Mouse (Mus musculus): ENCODE results near the gene Ralgps1. TPM values are rescaled to one million over a fixed set of nuclear protein-coding genes. Genes with fewer than 3 reads are reported as not detected.

Gene Ralgps1
- total RNA-seq, 2 experiments from 2014 or later: 4.8 to 5.6 TPM

- no peak for DNase-seq
- intact Hi-C loops (cut with DNase I): no loop called here
Observed at GRCm38 (mm10) chr2:33254318-33254985, 116.8 kb downstream of the Ralgps1 start.

- no peak for DNase-seq
- intact Hi-C loops (cut with DNase I): no loop called here
Observed at GRCm38 (mm10) chr2:33253572-33254190, 117.6 kb downstream of the Ralgps1 start.

GRCm38 (mm10) chr2:33252751-33253150, 118.5 kb downstream of the Ralgps1 start:
- DNase-seq: no peak
- intact Hi-C loops (cut with DNase I): no loop called here

- DNase-seq: no peak
- intact Hi-C loops (cut with DNase I): no loop called here
Observed at GRCm38 (mm10) chr2:33249922-33250633, 121.2 kb downstream of the Ralgps1 start.

- no peak for DNase-seq
- intact Hi-C loops (cut with DNase I): no loop called here
Observed at GRCm38 (mm10) chr2:33248549-33248948, 122.7 kb downstream of the Ralgps1 start.

- intact Hi-C loops (cut with DNase I): no loop called here
- DNase-seq: no peak
Observed at GRCm38 (mm10) chr2:33246841-33247240, 124.4 kb downstream of the Ralgps1 start.

GRCm38 (mm10) chr2:33245350-33245749, 125.9 kb downstream of the Ralgps1 start:
- intact Hi-C loops (cut with DNase I): no loop called here
- DNase-seq: no peak

- intact Hi-C loops (cut with DNase I): no loop called here
- no peak for DNase-seq
Observed at GRCm38 (mm10) chr2:33244880-33245279, 126.4 kb downstream of the Ralgps1 start.

- no peak for DNase-seq
- intact Hi-C loops (cut with DNase I): loop anchor here (5.0 kb wide), 1 partner anchor 80 kb away; no protein-coding TSS in a partner anchor
Observed at GRCm38 (mm10) chr2:33237581-33237980, 133.7 kb downstream of the Ralgps1 start.

- intact Hi-C loops (cut with DNase I): loop anchor here (5.0 kb wide), 1 partner anchor 78 kb away; no protein-coding TSS in a partner anchor
- no peak for DNase-seq
Observed at GRCm38 (mm10) chr2:33234848-33235247, 136.4 kb downstream of the Ralgps1 start.

GRCm38 (mm10) chr2:33233856-33234255, 137.4 kb downstream of the Ralgps1 start:
- intact Hi-C loops (cut with DNase I): no loop called here

GRCm38 (mm10) chr2:33232782-33233570, 138.3 kb downstream of the Ralgps1 start:
- intact Hi-C loops (cut with DNase I): no loop called here
- DNase-seq: no peak

More at GRCm38 (mm10) chr2:33233856-33234255, 137.4 kb downstream of the Ralgps1 start:
- DNase-seq: no peak

GRCm38 (mm10) chr2:33231788-33232187, 139.5 kb downstream of the Ralgps1 start:
- DNase-seq: no peak
- intact Hi-C loops (cut with DNase I): no loop called here

GRCm38 (mm10) chr2:33230701-33231100, 140.6 kb downstream of the Ralgps1 start:
- no peak for DNase-seq
- intact Hi-C loops (cut with DNase I): no loop called here

GRCm38 (mm10) chr2:33228551-33228950, 142.7 kb downstream of the Ralgps1 start:
- intact Hi-C loops (cut with DNase I): no loop called here
- no peak for DNase-seq

- intact Hi-C loops (cut with DNase I): no loop called here
- no peak for DNase-seq
Observed at GRCm38 (mm10) chr2:33228077-33228476, 143.2 kb downstream of the Ralgps1 start.

GRCm38 (mm10) chr2:33225921-33226320, 145.4 kb downstream of the Ralgps1 start:
- intact Hi-C loops (cut with DNase I): no loop called here
- DNase-seq: no peak

- intact Hi-C loops (cut with DNase I): no loop called here
- DNase-seq: no peak
Observed at GRCm38 (mm10) chr2:33223656-33224358, 147.5 kb downstream of the Ralgps1 start.

GRCm38 (mm10) chr2:33222480-33222879, 148.8 kb downstream of the Ralgps1 start:
- intact Hi-C loops (cut with DNase I): no loop called here
- DNase-seq: no peak

- DNase-seq: no peak
- intact Hi-C loops (cut with DNase I): no loop called here
Observed at GRCm38 (mm10) chr2:33221339-33221900, 149.9 kb downstream of the Ralgps1 start.
